Mouse (Mus musculus) MEL (cell line): ENCODE measurements around the gene Vps37b.

Experiments
- CTCF ChIP-seq, 3 experiments: IDR thresholded peaks in 2 of 3; conservative IDR thresholded peaks in 1 of 3; 2 replicates each; pipeline ENCODE4 v1.5.1; 2011 to 2012; ENCODE audit warnings: low read length in 3 of 3, low read depth in 2 of 3, mild to moderate bottlenecking in 2 of 3, improper control_type of control experiment in 1 of 3, inconsistent platforms in 1 of 3, mixed read lengths in 1 of 3, moderate library complexity in 1 of 3; ENCODE audit not compliant: control insufficient read depth in 1 of 3, insufficient read depth in 1 of 3, poor library complexity in 1 of 3, severe bottlenecking in 1 of 3
- EP300 ChIP-seq, 2 experiments: IDR thresholded peaks; 2 replicates each; pipeline ENCODE4 v1.6.1; 2011; ENCODE audit warnings: improper control_type of control experiment in 2 of 2, low read length in 2 of 2, low read depth in 1 of 2, mild to moderate bottlenecking in 1 of 2

- TF ChIP-seq CTCF (IDR thresholded peaks at IDR 0.05 in 2 of 3, conservative IDR thresholded peaks at IDR 0.05 in 1 of 3; ENCODE audit: control insufficient read depth in 1 of 3, insufficient read depth in 1 of 3, low read depth in 2 of 3, low read length in 3 of 3, poor library complexity in 1 of 3, severe bottlenecking in 1 of 3) (no peak), EP300 (IDR thresholded peaks at IDR 0.05; ENCODE audit: low read depth in 1 of 2, low read length in 2 of 2) (no peak)
Measured at GRCm38 (mm10) chr5:123957213-123957612, 74.9 kb downstream of the Vps37b start.
